Mouse (Mus musculus) thymus, adult 2 months (tissue): Measurements from ENCODE around the gene Zdhhc14.

Experiments
- CTCF ChIP-seq: fragments of 200-500 bp; IDR thresholded peaks from 2 replicates; pipeline ENCODE4 v1.5.1; 2012; ENCODE audit warnings: mild to moderate bottlenecking, control low read depth, low read length, moderate library complexity, borderline replicate concordance; ENCODE audit not compliant: control insufficient read depth, poor library complexity, insufficient read depth; ENCODE audit errors: extremely low read depth
- POLR2A ChIP-seq: fragments of 200-500 bp; IDR thresholded peaks from 2 replicates; pipeline ENCODE4 v1.6.1; 2012; ENCODE audit warnings: mild to moderate bottlenecking, low read length, control low read depth, moderate library complexity; ENCODE audit not compliant: control insufficient read depth, poor library complexity, insufficient read depth; ENCODE audit errors: extremely low read depth

GRCm38 (mm10) chr17:5536259-5537094, 44.1 kb downstream of the Zdhhc14 start:
- TF ChIP-seq CTCF: no peak
- TF ChIP-seq POLR2A: no peak
